12 mouse cellular contexts compared by ENCODE assay signal in the genomic region with DNA sequence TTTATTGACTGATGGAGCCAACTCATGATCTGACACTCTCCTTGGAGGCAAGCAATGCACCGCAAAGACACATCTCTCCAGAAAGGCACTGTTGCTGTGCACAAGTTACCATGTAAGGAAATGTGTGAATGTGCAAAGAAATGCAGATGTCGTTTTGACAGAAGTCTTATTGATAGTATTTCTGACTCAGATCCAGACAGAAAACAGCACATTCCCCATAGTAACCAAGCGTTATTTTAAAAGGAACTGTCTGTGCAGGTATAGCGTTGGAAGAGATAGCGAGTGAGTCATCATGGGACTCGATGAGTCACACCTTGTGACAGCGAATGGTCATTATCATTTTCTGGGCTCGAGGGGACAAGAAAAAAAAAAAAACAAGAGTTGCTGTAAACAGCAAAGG. TPM values are rescaled to one million over a fixed set of nuclear protein-coding genes. Genes with fewer than 3 reads are reported as not detected.
DNase-seq lines count a peak whose midpoint lies in the region.
"Had no signal": no experiment of that assay in that cellular context is flagged by ENCODE, and none has a peak within 500 bp of the region (broad histone marks: within the 10 kb centered on the region; RNA-seq: fewer than 3 reads in every experiment).

No protein-coding gene starts in this region.

- intact Hi-C loops in heart, postnatal 10 days (cut with DNase I): no loop called here

- DNase-seq in heart, adult 11 months: peak; percentile 37
- no peak for DNase-seq in heart, postnatal 10 days
- DNase-seq in right cerebral cortex, postnatal 25 days: peak; percentile 24
- DNase-seq in right cerebral cortex, postnatal 10 days (ENCODE audit: low spot score in 2 of 2): no peak
- peak; percentile 9 to 28 for DNase-seq in left cerebral cortex, adult 18-20 months (ENCODE audit: low spot score in 2 of 2)
- DNase-seq in telencephalon, adult 2 months (ENCODE audit: low read depth, low spot score): peak; percentile 57
- no peak for DNase-seq in urinary bladder, postnatal 14 days (ENCODE audit: low spot score)
- no peak for DNase-seq in cerebellum, postnatal 25 days
- DNase-seq: cerebellum, adult 9-11 months; kidney, adult 2 months; kidney, postnatal 10 days; thymus, adult 2 months had no signal

RNA-seq across cellular contexts. Expression of a gene that starts 52.9 kb away (rescaled TPM):
- 10 to 100 TPM; 50.2 to 54.0 TPM for total RNA-seq in heart, postnatal 10 days (2021)
- total RNA-seq in left cerebral cortex, adult 18-20 months (2021): 10 to 100 TPM; 42.5 to 44.8 TPM

Comparison
In these comparisons a context has a peak if more than half of its experiments do, and no peak if none do; other contexts are left out.
1. DNase-seq: peak in heart, adult 11 months (single experiment), right cerebral cortex, postnatal 25 days (single experiment), left cerebral cortex, adult 18-20 months (2 of 2) and telencephalon, adult 2 months (single experiment); none in heart, postnatal 10 days (0 of 2), right cerebral cortex, postnatal 10 days (0 of 2), urinary bladder, postnatal 14 days (single experiment) and cerebellum, postnatal 25 days (0 of 2).